Mouse (Mus musculus): ENCODE measurements at regions not wholly inside any gene's neighbourhood (a gene's known extent, or its start where the extent isn't known, plus 50 kb on each side); places are given as distances from the start of the nearest gene placed in this dataset.

- TF ChIP-seq GATA1 (IDR thresholded peaks at IDR 0.05; ENCODE audit: borderline replicate concordance, low read length), result no peak
- no peak for TF ChIP-seq FLI1 (IDR thresholded peaks at IDR 0.05; ENCODE audit: low read length)
Measured at GRCm38 (mm10) chr2:147791434-147791833, 255.3 kb downstream of the Foxa2 start.
